Mouse (Mus musculus): Measurements from ENCODE around the gene Grn. TPM values are rescaled to one million over a fixed set of nuclear protein-coding genes. Genes with fewer than 3 reads are reported as not detected.
"Not testable (repeated sequence)": the region's sequence is repeated elsewhere in the genome, so short reads cannot be mapped to it uniquely, and the experiment has no call there.

The Grn gene
- total RNA-seq, 4 experiments from 2014 or later = 51.6 to 142 (median 80.2) TPM

DNA sequence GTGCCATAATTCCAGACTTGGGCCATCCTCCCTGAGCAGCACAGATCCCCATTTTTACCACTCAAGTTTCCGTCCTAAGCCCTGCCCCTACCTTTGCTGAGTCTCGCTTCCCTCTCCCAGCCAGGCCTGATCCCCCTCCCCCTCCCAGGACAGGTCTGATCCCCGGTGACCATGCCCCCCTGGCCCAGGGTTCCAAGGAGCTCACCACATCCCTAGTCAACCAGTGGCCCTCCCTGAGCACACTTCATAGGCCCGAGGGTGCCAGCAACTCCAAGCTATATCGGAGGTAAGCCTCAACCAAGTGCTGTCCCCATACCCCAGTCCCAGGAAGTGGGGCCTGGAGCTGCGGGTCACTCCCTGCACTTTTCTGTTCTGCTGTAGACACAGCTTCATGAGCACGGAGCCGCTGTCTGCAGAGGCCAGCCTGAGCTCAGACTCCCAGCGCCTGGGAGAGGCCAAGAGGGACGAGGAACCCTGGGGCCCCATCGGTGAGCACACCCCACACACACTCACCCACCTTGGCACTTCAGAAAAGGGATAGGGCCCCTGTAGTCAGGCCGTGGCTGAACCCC is 29.5 kb upstream of the Grn start:
- peak in 1 of 2 experiments; percentile 8 for DNase-seq (ENCODE audit: low spot score in 2 of 2)

DNA sequence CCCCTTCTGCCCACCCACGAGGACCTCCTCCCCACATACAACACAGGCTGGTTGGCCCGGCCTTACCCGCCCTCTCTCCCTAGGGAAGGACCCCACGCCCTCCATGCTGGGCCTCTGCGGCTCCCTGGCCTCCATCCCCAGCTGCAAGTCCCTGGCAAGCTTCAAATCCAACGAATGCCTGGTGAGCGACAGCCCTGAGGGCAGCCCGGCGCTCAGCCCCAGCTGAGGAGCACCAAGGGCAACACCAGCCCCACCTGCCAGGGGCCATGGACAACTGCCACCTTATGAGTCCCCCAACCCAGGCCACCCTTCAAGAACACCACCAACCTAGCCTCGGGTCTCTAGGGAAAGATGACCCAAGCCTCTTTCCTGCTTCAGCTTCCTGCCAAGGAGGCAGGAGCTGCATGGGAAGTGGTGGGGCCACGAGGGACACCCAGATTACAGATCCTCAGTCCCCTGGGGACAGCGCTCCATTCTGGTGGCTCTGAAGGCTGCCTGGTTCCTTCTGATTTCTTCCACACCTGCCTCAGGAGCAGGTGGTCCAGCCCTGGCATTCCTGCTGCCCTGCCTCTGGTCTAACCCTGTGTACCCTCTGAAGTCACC is 28.1 kb upstream of the Grn start:
- no peak for DNase-seq (ENCODE audit: low spot score in 2 of 2)

GRCm38 (mm10) chr11:102403657-102404056 is 26.5 kb upstream of the Grn start:
- no peak for DNase-seq (ENCODE audit: low spot score in 2 of 2)

GRCm38 (mm10) chr11:102404161-102405010 is 25.7 kb upstream of the Grn start:
- no peak for DNase-seq (ENCODE audit: low spot score in 2 of 2)

DNA sequence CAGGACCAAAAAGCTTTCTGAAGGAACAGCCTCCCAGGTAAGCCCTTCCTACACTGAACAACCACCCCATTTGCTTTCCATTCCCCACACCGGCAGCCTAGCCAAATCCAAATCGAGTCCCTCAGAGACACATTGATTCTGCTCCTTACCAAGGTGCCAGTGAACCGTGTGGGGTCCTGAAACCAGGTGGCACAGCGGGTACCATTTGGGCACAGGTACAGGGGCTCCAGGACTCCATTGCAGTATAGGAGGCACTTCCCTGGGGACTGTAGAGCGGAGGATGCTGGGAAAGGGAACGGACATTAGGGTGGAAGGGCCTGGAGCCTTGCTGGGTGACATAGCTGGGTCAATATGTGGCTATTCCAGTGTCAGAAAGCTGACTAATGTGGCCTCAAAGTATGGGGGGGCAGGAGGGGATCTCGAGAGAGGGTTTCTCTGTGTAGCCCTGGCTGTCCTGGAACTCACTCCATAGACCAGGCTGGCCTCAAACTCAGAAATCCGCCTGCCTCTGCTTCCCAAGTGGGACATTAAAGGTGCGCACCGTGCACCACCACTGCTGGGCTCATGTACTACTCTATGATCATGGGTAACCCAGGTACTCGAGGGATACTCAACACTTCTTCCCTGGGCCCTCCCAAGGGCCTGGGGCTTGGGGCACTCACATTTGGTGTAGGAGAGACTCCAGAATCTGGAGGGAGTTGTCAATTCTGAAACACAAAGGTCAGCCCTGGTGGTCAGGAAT is 24.4 kb upstream of the Grn start:
- no peak for DNase-seq (ENCODE audit: low spot score in 2 of 2)

DNA sequence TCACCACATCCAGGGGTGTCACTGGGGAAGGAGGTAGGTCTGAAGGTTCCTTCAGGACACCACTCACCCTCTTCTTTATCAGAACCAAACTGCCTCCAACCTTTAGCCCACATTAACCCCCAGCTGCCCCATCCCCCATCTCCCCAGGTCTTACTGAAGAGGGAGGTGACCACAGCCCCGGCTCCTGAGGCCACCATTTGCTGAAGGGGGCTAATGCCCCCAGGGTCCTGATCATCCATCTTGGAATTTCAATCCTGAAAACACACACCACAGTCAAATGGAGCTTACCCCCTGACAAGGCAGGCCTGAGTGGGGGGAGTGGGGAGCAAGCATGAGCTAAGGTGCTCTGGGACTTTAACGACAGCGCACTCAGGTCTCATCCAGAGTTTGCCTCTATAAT is 23.7 kb upstream of the Grn start:
- no peak for DNase-seq (ENCODE audit: low spot score in 2 of 2)

DNA sequence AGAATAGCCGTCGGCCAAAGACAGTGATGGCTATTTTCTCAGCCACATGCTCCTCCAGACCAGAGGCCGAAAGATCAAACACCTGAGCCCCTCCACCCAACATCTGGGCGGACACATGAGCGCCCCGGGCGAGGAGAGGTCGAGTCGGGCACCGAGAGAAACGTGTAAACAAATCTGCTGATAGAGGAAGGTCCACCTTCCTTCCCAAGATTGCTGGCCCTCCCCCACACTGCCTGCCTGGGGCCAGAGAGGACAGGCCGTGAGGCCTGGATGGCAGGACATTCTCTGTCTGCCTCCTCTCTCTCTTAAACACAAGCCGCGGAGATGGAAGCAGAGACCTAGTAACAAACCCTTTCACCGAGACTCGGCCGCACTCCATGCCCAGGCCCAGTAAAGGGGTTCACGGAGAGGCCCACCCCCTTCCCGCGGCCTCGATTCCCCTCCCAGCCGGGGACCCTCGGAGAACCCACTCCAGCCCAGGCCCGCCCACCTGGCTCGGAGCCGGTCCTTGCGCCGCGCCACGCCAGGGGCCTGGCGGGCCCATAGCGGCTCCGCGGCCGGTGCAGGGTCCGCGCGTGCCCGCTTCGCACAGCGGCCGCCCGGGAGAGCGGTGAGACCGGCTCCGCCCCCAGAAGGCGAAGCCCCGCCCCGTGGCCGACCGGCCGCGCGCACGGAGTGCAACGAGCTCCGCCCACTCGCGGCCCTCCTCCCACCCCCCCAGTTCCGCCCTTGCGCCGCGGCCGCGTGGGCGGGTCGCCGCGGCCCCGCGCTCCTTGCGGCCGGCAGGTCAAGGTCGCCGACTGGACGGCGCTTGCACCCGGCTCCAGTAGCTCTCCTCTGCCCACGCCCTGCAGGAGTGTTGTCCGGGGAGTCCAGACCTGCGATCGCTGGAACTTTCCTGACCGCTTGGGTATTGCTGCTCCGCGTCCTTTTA is 22.9 kb upstream of the Grn start:
- DNase-seq (ENCODE audit: low spot score in 2 of 2) = peak; percentile 69 to 90

DNA sequence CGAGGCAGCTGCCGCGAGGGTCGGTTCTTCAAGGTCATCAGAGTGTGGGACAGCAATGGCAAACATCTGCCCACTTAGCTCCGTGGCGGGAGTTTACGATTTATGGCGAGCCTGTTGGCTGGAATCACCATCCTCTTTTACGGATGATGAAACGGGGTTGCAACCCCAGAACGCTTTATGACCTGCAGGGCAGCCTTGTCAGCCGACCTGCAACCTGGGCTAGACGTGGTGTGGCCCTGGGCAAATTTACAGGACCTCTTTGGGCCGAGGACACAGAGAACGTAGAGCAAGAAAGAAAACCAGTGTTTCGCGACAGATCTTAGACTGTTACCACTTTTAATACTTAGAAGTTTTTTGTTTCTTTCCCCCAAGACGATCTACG is 22.3 kb upstream of the Grn start, which contains the start of gene Slc25a39:
TSS of gene Slc25a39 (minus strand) at position 113 of the 382 bp plus-strand sequence.
- DNase-seq (ENCODE audit: low spot score in 2 of 2) = no peak

DNA sequence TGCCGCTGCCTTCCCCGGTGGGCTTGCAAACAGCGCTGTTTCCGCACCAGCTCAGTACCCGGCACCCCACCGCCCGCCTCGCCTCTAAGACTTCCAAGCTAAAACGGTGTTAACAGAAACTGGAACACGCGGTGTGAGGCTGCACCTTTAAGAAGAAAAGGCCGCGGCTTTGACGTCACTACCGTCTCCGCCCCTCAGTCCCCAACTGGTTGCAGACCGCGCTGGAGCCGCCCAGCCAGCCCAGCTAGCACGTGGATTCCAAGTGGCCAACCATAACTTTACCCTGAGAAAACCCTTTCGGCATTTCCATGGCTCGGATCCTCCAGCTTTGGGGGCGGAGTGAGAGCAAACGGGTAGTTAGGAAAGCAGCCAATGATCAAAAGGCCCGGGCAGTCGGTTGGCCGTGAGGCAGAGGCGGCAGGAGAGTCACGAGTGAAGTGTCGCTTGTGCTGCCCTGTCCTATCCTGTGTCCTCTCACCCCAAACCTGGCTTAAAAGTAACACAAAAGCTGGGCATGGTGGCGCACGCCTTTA is 21.7 kb upstream of the Grn start:
- peak; percentile 93 to 97 for DNase-seq (ENCODE audit: low spot score in 2 of 2)

DNA sequence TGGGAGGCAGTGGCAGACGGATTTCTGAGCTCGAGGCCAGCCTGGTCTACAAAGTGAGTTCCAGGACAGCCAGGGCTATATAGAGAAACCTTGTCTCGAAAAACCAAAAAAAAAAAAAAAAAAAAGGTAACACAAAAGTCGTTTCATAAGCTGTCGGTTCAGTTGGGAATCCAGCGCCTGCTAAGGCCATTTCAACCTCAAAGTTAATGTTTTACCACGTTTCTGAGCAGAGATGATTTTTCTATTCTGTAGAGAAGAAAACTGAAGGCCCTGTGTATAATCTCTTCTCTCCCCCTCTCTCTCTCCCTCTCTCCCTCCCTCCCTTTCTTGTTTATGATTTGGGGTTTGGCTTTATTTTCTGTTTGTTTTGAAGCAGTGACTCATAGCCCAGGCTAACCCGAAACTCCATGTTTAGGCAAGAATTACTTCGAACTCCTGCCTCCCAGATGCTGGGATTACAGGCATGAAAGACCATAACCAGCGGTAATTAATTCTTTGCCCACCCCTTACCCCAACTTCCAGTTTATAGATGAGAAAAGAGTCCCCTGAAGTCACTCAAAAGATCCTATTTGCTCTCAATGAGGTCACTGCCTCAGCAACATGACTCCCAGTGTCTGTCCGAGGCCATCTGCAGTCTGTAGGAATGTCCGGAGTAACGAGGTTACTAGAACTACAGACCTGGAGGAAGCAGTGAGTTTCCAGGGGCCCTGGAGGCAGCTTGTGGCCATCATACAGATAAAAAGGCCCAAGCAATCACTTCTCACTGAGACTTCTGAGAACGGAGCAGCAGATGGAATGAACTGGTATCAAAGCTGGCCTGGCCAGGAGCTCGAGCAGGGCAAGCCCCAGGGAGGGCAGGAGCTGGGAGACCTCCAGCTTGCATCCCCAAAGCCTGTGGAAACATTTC is 21.0 kb upstream of the Grn start:
- no peak for DNase-seq (ENCODE audit: low spot score in 2 of 2)

- DNase-seq (ENCODE audit: low spot score in 2 of 2) = no peak
Measured at GRCm38 (mm10) chr11:102409795-102410330, 20.3 kb upstream of the Grn start.

DNA sequence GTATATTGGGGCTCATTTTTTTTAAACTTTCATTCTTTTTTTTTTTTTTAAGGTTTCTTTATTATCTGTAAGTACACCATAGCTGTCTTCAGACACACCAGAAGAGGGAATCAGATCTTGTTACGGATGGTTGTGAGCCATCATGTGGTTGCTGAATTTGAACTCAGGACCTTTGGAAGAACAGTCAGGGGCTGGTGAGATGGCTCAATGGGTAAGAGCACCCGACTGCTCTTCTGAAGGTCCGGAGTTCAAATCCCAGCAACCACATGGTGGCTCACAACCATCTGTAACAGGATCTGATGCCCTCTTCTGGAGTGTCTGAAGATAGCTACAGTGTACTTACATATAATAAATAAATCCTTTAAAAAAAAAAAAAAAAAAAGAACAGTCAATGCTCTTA is 19.8 kb upstream of the Grn start:
- DNase-seq (ENCODE audit: low spot score in 2 of 2) = not testable (repeated sequence)

GRCm38 (mm10) chr11:102411061-102411460 is 19.1 kb upstream of the Grn start:
- no peak for DNase-seq (ENCODE audit: low spot score in 2 of 2)

GRCm38 (mm10) chr11:102411704-102412103 is 18.4 kb upstream of the Grn start:
- DNase-seq (ENCODE audit: low spot score in 2 of 2) = peak; percentile 79

- no peak for DNase-seq (ENCODE audit: low spot score in 2 of 2)
Measured at GRCm38 (mm10) chr11:102413059-102413458, 17.1 kb upstream of the Grn start.

DNA sequence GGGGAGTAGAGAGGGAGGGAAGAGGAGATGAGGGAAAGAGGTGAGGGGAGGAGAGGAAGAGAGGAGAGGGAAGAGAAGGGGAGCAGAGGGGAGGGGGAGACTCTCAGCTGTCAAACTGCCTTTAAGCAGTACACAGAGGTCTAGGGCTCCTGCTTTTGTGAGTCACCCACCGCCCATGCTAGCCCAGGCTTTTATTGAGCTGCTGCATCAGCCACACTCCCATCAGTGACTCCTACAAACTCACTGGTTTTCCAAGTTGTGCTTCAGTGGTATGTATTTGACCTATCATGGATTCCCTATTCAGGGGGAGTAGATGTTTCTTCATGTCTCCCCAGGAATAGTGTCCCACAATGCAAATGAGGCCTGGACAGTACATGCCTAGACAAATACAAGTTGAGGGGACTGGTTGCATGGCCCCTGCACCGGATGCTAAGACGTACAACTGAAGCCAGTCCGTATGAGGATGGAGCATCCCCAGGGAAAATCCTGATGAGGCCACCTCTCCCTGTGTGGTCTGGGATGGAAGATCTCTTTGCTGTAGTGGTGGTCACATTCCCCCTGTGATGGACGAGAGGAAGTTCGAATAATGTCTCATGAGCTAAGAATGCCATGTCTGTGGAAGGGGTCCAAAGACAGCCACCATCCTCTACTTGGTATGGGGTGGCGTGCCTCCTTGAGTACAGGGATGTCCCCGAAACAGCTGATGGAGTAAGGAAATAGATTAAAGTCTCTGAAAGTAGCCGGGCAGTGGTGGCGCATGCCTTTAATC is 14.9 kb upstream of the Grn start:
- DNase-seq (ENCODE audit: low spot score in 2 of 2) = no peak

GRCm38 (mm10) chr11:102417160-102417559 is 13.0 kb upstream of the Grn start:
- DNase-seq (ENCODE audit: low spot score in 2 of 2) = no peak

GRCm38 (mm10) chr11:102418887-102419286 is 11.2 kb upstream of the Grn start:
- no peak for DNase-seq (ENCODE audit: low spot score in 2 of 2)

All from left cerebral cortex, adult 8-10 months (tissue).